Mouse (Mus musculus): ENCODE measurements around the gene Opcml. TPM values are rescaled to one million over a fixed set of nuclear protein-coding genes. Genes with fewer than 3 reads are reported as not detected.

Gene Opcml
- polyA plus RNA-seq, 1 experiment from 2014 or later = 6.1 TPM

- H3K27ac ChIP-seq (ENCODE audit: low read length) = no peak overlapping the region
- no peak overlapping the region for H3K9ac ChIP-seq (ENCODE audit: low read length)
- ATAC-seq (replicated peaks; ENCODE audit: extremely low read depth, insufficient read depth, low FRiP score) = no peak
- H3K36me3 ChIP-seq (ENCODE audit: control insufficient read depth, insufficient read depth) = no peaks in the 10 kb centered on the region
- H3K4me1 ChIP-seq (ENCODE audit: control insufficient read depth, insufficient read depth, low read length) = no peaks in the 10 kb centered on the region
- H3K4me2 ChIP-seq (ENCODE audit: low read depth, low read length) = no peak overlapping the region
- H3K9me3 ChIP-seq (replicated peaks; ENCODE audit: control insufficient read depth, low read length) = no peaks in the 10 kb centered on the region
- H3K4me3 ChIP-seq (ENCODE audit: low read length) = no peak overlapping the region
- no peaks in the 10 kb centered on the region for H3K27me3 ChIP-seq (ENCODE audit: control insufficient read depth, insufficient read depth, low read length)
- 43% methylated on average over 4 of the region's 4 CpGs for WGBS
Observed at GRCm38 (mm10) chr9:28471501-28471900, 680.9 kb downstream of the Opcml start.

GRCm38 (mm10) chr9:28474586-28474985, 684.0 kb downstream of the Opcml start:
- no peak overlapping the region for H3K4me3 ChIP-seq (ENCODE audit: low read length)
- H3K27ac ChIP-seq (ENCODE audit: low read length) = no peak overlapping the region
- no peak overlapping the region for H3K9ac ChIP-seq (ENCODE audit: low read length)
- H3K9me3 ChIP-seq (replicated peaks; ENCODE audit: control insufficient read depth, low read length) = no peaks in the 10 kb centered on the region
- WGBS = 89% methylated on average over 6 of the region's 6 CpGs
- H3K4me1 ChIP-seq (ENCODE audit: control insufficient read depth, insufficient read depth, low read length) = no peaks in the 10 kb centered on the region
- no peak overlapping the region for H3K4me2 ChIP-seq (ENCODE audit: low read depth, low read length)
- ATAC-seq (replicated peaks; ENCODE audit: extremely low read depth, insufficient read depth, low FRiP score) = no peak
- H3K27me3 ChIP-seq (ENCODE audit: control insufficient read depth, insufficient read depth, low read length) = no peaks in the 10 kb centered on the region
- H3K36me3 ChIP-seq (ENCODE audit: control insufficient read depth, insufficient read depth) = no peaks in the 10 kb centered on the region

- Histone ChIP-seq H3K4me3 (ENCODE audit: low read length) (no peak overlapping the region), H3K36me3 (ENCODE audit: control insufficient read depth, insufficient read depth) (no peaks in the 10 kb centered on the region), H3K9me3 (replicated peaks; ENCODE audit: control insufficient read depth, low read length) (no peaks in the 10 kb centered on the region), H3K27ac (ENCODE audit: low read length) (no peak overlapping the region), H3K27me3 (ENCODE audit: control insufficient read depth, insufficient read depth, low read length) (no peaks in the 10 kb centered on the region), H3K4me2 (ENCODE audit: low read depth, low read length) (no peak overlapping the region), H3K9ac (ENCODE audit: low read length) (no peak overlapping the region), H3K4me1 (ENCODE audit: control insufficient read depth, insufficient read depth, low read length) (no peaks in the 10 kb centered on the region)
- no peak for ATAC-seq (replicated peaks; ENCODE audit: extremely low read depth, insufficient read depth, low FRiP score)
- 76% methylated on average over 4 of the region's 4 CpGs for WGBS
Observed at GRCm38 (mm10) chr9:28481261-28481660, 690.7 kb downstream of the Opcml start.

- 73% methylated on average over 2 of the region's 2 CpGs for WGBS
- no peaks in the 10 kb centered on the region for H3K36me3 ChIP-seq (ENCODE audit: control insufficient read depth, insufficient read depth)
- no peak overlapping the region for H3K4me2 ChIP-seq (ENCODE audit: low read depth, low read length)
- H3K4me1 ChIP-seq (ENCODE audit: control insufficient read depth, insufficient read depth, low read length) = no peaks in the 10 kb centered on the region
- H3K27me3 ChIP-seq (ENCODE audit: control insufficient read depth, insufficient read depth, low read length) = no peaks in the 10 kb centered on the region
- H3K4me3 ChIP-seq (ENCODE audit: low read length) = no peak overlapping the region
- H3K9me3 ChIP-seq (replicated peaks; ENCODE audit: control insufficient read depth, low read length) = no peaks in the 10 kb centered on the region
- no peak overlapping the region for H3K9ac ChIP-seq (ENCODE audit: low read length)
- ATAC-seq (replicated peaks; ENCODE audit: extremely low read depth, insufficient read depth, low FRiP score) = no peak
- no peak overlapping the region for H3K27ac ChIP-seq (ENCODE audit: low read length)
Observed at GRCm38 (mm10) chr9:28488499-28488898, 697.9 kb downstream of the Opcml start.

GRCm38 (mm10) chr9:28489828-28490227, 699.3 kb downstream of the Opcml start:
- WGBS = 66% methylated on average over 4 of the region's 4 CpGs
- Histone ChIP-seq H3K27ac (ENCODE audit: low read length) (no peak overlapping the region), H3K9me3 (replicated peaks; ENCODE audit: control insufficient read depth, low read length) (no peaks in the 10 kb centered on the region), H3K36me3 (ENCODE audit: control insufficient read depth, insufficient read depth) (no peaks in the 10 kb centered on the region), H3K27me3 (ENCODE audit: control insufficient read depth, insufficient read depth, low read length) (no peaks in the 10 kb centered on the region), H3K4me1 (ENCODE audit: control insufficient read depth, insufficient read depth, low read length) (no peaks in the 10 kb centered on the region), H3K9ac (ENCODE audit: low read length) (no peak overlapping the region), H3K4me2 (ENCODE audit: low read depth, low read length) (no peak overlapping the region), H3K4me3 (ENCODE audit: low read length) (no peak overlapping the region)
- no peak for ATAC-seq (replicated peaks; ENCODE audit: extremely low read depth, insufficient read depth, low FRiP score)

GRCm38 (mm10) chr9:28490410-28490809, 699.8 kb downstream of the Opcml start:
- ATAC-seq (replicated peaks; ENCODE audit: extremely low read depth, insufficient read depth, low FRiP score) = no peak

GRCm38 (mm10) chr9:28499841-28500794, 709.5 kb downstream of the Opcml start:
- no peak overlapping the region for H3K27ac ChIP-seq (ENCODE audit: low read length)
- WGBS = 68% methylated on average over 12 of the region's 12 CpGs
- H3K9ac ChIP-seq (ENCODE audit: low read length) = no peak overlapping the region
- H3K4me1 ChIP-seq (ENCODE audit: control insufficient read depth, insufficient read depth, low read length) = no peaks in the 10 kb centered on the region
- H3K4me3 ChIP-seq (ENCODE audit: low read length) = no peak overlapping the region
- H3K9me3 ChIP-seq (replicated peaks; ENCODE audit: control insufficient read depth, low read length) = no peaks in the 10 kb centered on the region
- H3K27me3 ChIP-seq (ENCODE audit: control insufficient read depth, insufficient read depth, low read length) = no peaks in the 10 kb centered on the region
- no peak overlapping the region for H3K4me2 ChIP-seq (ENCODE audit: low read depth, low read length)
- no peaks in the 10 kb centered on the region for H3K36me3 ChIP-seq (ENCODE audit: control insufficient read depth, insufficient read depth)
- ATAC-seq (replicated peaks; ENCODE audit: extremely low read depth, insufficient read depth, low FRiP score) = no peak

More at GRCm38 (mm10) chr9:28490410-28490809, 699.8 kb downstream of the Opcml start:
- WGBS = 87% methylated on average over 3 of the region's 3 CpGs
- Histone ChIP-seq H3K27ac (ENCODE audit: low read length) (no peak overlapping the region), H3K9me3 (replicated peaks; ENCODE audit: control insufficient read depth, low read length) (no peaks in the 10 kb centered on the region), H3K36me3 (ENCODE audit: control insufficient read depth, insufficient read depth) (no peaks in the 10 kb centered on the region), H3K4me1 (ENCODE audit: control insufficient read depth, insufficient read depth, low read length) (no peaks in the 10 kb centered on the region), H3K4me3 (ENCODE audit: low read length) (no peak overlapping the region), H3K4me2 (ENCODE audit: low read depth, low read length) (no peak overlapping the region), H3K9ac (ENCODE audit: low read length) (no peak overlapping the region), H3K27me3 (ENCODE audit: control insufficient read depth, insufficient read depth, low read length) (no peaks in the 10 kb centered on the region)

- ATAC-seq (replicated peaks; ENCODE audit: extremely low read depth, insufficient read depth, low FRiP score) = no peak
- Histone ChIP-seq H3K27ac (ENCODE audit: low read length) (no peak overlapping the region), H3K4me2 (ENCODE audit: low read depth, low read length) (no peak overlapping the region), H3K36me3 (ENCODE audit: control insufficient read depth, insufficient read depth) (no peaks in the 10 kb centered on the region), H3K4me1 (ENCODE audit: control insufficient read depth, insufficient read depth, low read length) (no peaks in the 10 kb centered on the region), H3K9ac (ENCODE audit: low read length) (no peak overlapping the region), H3K4me3 (ENCODE audit: low read length) (no peak overlapping the region), H3K9me3 (replicated peaks; ENCODE audit: control insufficient read depth, low read length) (no peaks in the 10 kb centered on the region), H3K27me3 (ENCODE audit: control insufficient read depth, insufficient read depth, low read length) (no peaks in the 10 kb centered on the region)
- WGBS = 87% methylated on average over 3 of the region's 3 CpGs
Observed at GRCm38 (mm10) chr9:28513905-28514304, 723.3 kb downstream of the Opcml start.

- Histone ChIP-seq H3K9ac (ENCODE audit: low read length) (no peak overlapping the region), H3K27ac (ENCODE audit: low read length) (no peak overlapping the region), H3K9me3 (replicated peaks; ENCODE audit: control insufficient read depth, low read length) (no peaks in the 10 kb centered on the region), H3K4me2 (ENCODE audit: low read depth, low read length) (no peak overlapping the region), H3K27me3 (ENCODE audit: control insufficient read depth, insufficient read depth, low read length) (no peaks in the 10 kb centered on the region), H3K4me1 (ENCODE audit: control insufficient read depth, insufficient read depth, low read length) (no peaks in the 10 kb centered on the region), H3K36me3 (ENCODE audit: control insufficient read depth, insufficient read depth) (no peaks in the 10 kb centered on the region), H3K4me3 (ENCODE audit: low read length) (no peak overlapping the region)
- no peak for ATAC-seq (replicated peaks; ENCODE audit: extremely low read depth, insufficient read depth, low FRiP score)
- WGBS = 81% methylated on average over 1 of the region's 1 CpGs
Observed at GRCm38 (mm10) chr9:28533191-28533590, 742.6 kb downstream of the Opcml start.

Data from heart, embryonic 16.5 days (tissue).